Mouse (Mus musculus) MEL (cell line): Measurements from ENCODE around the gene Ifitm6. TPM values are rescaled to one million over a fixed set of nuclear protein-coding genes. Genes with fewer than 3 reads are reported as not detected.
"Not testable (repeated sequence)": the region's sequence is repeated elsewhere in the genome, so short reads cannot be mapped to it uniquely, and the experiment has no call there.

Experiments
- DNase-seq: peaks from one replicate; pipeline ENCODE4 v3.0.0; 2011; ENCODE audit warnings: low read depth, low spot score
- H3K27ac ChIP-seq: 2 replicates; pipeline ENCODE4 v1.5.1; 2012; ENCODE audit warnings: low read depth, mild to moderate bottlenecking, control low read depth, low read length, moderate library complexity; ENCODE audit not compliant: control insufficient read depth
- H3K27me3 ChIP-seq, 2 experiments: fragments of 150-350 bp in 1 of 2; sonication (generic) in 1 of 2; 2 replicates each; pipeline ENCODE4 v1.6.1; 2012; ENCODE audit warnings: low read length in 2 of 2, mild to moderate bottlenecking in 2 of 2, improper control_type of control experiment in 1 of 2, moderate library complexity in 1 of 2; ENCODE audit not compliant: insufficient read depth in 2 of 2, control insufficient read depth in 1 of 2
- H3K36me3 ChIP-seq, 2 experiments: 2 replicates each; pipeline ENCODE4 v1.6.1; 2012 to 2014; ENCODE audit warnings: low read length in 2 of 2, improper control_type of control experiment in 1 of 2, inconsistent platforms in 1 of 2, mild to moderate bottlenecking in 1 of 2; ENCODE audit not compliant: insufficient read depth in 2 of 2, control insufficient read depth in 1 of 2
- H3K4me1 ChIP-seq, 2 experiments: fragments of 150-350 bp in 1 of 2; sonication (generic) in 1 of 2; 2 replicates each; pipeline ENCODE4 v1.6.1; 2012; ENCODE audit warnings: low read length in 2 of 2, improper control_type of control experiment in 1 of 2, mild to moderate bottlenecking in 1 of 2; ENCODE audit not compliant: insufficient read depth in 2 of 2, control insufficient read depth in 1 of 2
- H3K4me3 ChIP-seq, 2 experiments: fragments of 150-350 bp in 1 of 2; sonication (generic) in 1 of 2; 2 replicates each; pipeline ENCODE4 v1.5.1; 2012; ENCODE audit warnings: low read depth in 2 of 2, low read length in 2 of 2, mild to moderate bottlenecking in 2 of 2, moderate library complexity in 2 of 2, control low read depth in 1 of 2, improper control_type of control experiment in 1 of 2; ENCODE audit not compliant: control insufficient read depth in 1 of 2, insufficient read depth in 1 of 2
- H3K79me2 ChIP-seq: 2 replicates; pipeline ENCODE4 v1.6.1; 2012; ENCODE audit warnings: mild to moderate bottlenecking, low read length, moderate library complexity; ENCODE audit not compliant: control insufficient read depth, poor library complexity, insufficient read depth
- H3K9ac ChIP-seq: 2 replicates; pipeline ENCODE4 v1.6.1; 2012; ENCODE audit warnings: low read depth, mild to moderate bottlenecking, control low read depth, low read length, moderate library complexity; ENCODE audit not compliant: control insufficient read depth, poor library complexity, severe bottlenecking
- H3K9me3 ChIP-seq: fragments of 150-350 bp; sonication (generic); replicated peaks from 2 replicates; pipeline ENCODE4 v1.6.1; 2012; ENCODE audit warnings: mild to moderate bottlenecking, low read length, improper control_type of control experiment, moderate library complexity; ENCODE audit not compliant: insufficient read depth
- BHLHE40 ChIP-seq: IDR thresholded peaks from 2 replicates; pipeline ENCODE4 v1.6.1; 2012; ENCODE audit warnings: low read depth, mild to moderate bottlenecking, inconsistent platforms, low read length, improper control_type of control experiment, borderline replicate concordance
- CTCF ChIP-seq, 3 experiments: IDR thresholded peaks in 2 of 3; conservative IDR thresholded peaks in 1 of 3; 2 replicates each; pipeline ENCODE4 v1.5.1; 2011 to 2012; ENCODE audit warnings: low read length in 3 of 3, low read depth in 2 of 3, mild to moderate bottlenecking in 2 of 3, improper control_type of control experiment in 1 of 3, inconsistent platforms in 1 of 3, mixed read lengths in 1 of 3, moderate library complexity in 1 of 3; ENCODE audit not compliant: control insufficient read depth in 1 of 3, insufficient read depth in 1 of 3, poor library complexity in 1 of 3, severe bottlenecking in 1 of 3
- EP300 ChIP-seq, 2 experiments: IDR thresholded peaks; 2 replicates each; pipeline ENCODE4 v1.6.1; 2011; ENCODE audit warnings: improper control_type of control experiment in 2 of 2, low read length in 2 of 2, low read depth in 1 of 2, mild to moderate bottlenecking in 1 of 2
- ETS1 ChIP-seq: IDR thresholded peaks from 2 replicates; pipeline ENCODE4 v1.6.1; 2012; ENCODE audit warnings: low read depth, mild to moderate bottlenecking, inconsistent platforms, low read length, improper control_type of control experiment, moderate library complexity
- MYB ChIP-seq: IDR thresholded peaks from 2 replicates; pipeline ENCODE4 v1.6.1; 2011; ENCODE audit warnings: mild to moderate bottlenecking, low read depth, low read length, improper control_type of control experiment
- MYC ChIP-seq: IDR thresholded peaks from 2 replicates; pipeline ENCODE4 v1.6.1; 2011; ENCODE audit warnings: low read depth, mild to moderate bottlenecking, low read length, improper control_type of control experiment, moderate library complexity
- NELFE ChIP-seq: IDR thresholded peaks from 2 replicates; pipeline ENCODE4 v1.6.1; 2011; ENCODE audit warnings: low read depth, low read length, improper control_type of control experiment
- RCOR1 ChIP-seq: IDR thresholded peaks from 2 replicates; pipeline ENCODE4 v1.6.1; 2012; ENCODE audit warnings: low read depth, mild to moderate bottlenecking, inconsistent platforms, low read length, improper control_type of control experiment
- SIN3A ChIP-seq: IDR thresholded peaks from 2 replicates; pipeline ENCODE4 v1.6.1; 2012; ENCODE audit warnings: low read length, improper control_type of control experiment, inconsistent platforms
- TBP ChIP-seq: IDR thresholded peaks from 2 replicates; pipeline ENCODE4 v1.8.0; 2011; ENCODE audit warnings: low read depth, low read length, improper control_type of control experiment
- TCF12 ChIP-seq: IDR thresholded peaks from 2 replicates; pipeline ENCODE4 v1.6.1; 2014; ENCODE audit warnings: low read depth, mild to moderate bottlenecking, inconsistent platforms, low read length, improper control_type of control experiment, moderate library complexity
- UBTF ChIP-seq: IDR thresholded peaks from 2 replicates; pipeline ENCODE4 v1.6.1; 2012; ENCODE audit warnings: low read depth, mild to moderate bottlenecking, inconsistent platforms, low read length, improper control_type of control experiment, moderate library complexity, borderline replicate concordance; ENCODE audit not compliant: insufficient read depth
- USF1 ChIP-seq: IDR thresholded peaks from 2 replicates; pipeline ENCODE4 v1.6.1; 2014; ENCODE audit warnings: low read depth, mild to moderate bottlenecking, inconsistent platforms, low read length, improper control_type of control experiment, moderate library complexity
- ZNF384 ChIP-seq: IDR thresholded peaks from 2 replicates; pipeline ENCODE4 v1.6.1; 2012; ENCODE audit warnings: low read depth, mild to moderate bottlenecking, inconsistent platforms, low read length, improper control_type of control experiment
- polyA plus RNA-seq, 2 experiments: library from polyadenylated mRNA; stranded (reverse) in 1 of 2; unstranded in 1 of 2; fragments of >175 nt in 1 of 2; fragments of >200 nt in 1 of 2; gene quantifications; 2 replicates each; pipeline versions ENCODE4 v1.2.1 to v1.2.4; 2012; ENCODE audit warnings: low replicate concordance in 2 of 2, low read depth in 1 of 2; ENCODE audit not compliant: insufficient read length in 2 of 2, insufficient read depth in 1 of 2, missing spikeins in 1 of 2
- total RNA-seq: library from RNA; depleted of rRNA; stranded (reverse); fragments of 300-350 nt; gene quantifications from 2 replicates; pipeline ENCODE4 v1.2.3, GENCODE M21; 2012

Gene Ifitm6
- total and polyA plus RNA-seq, 3 experiments, result not detected

- no peak for TF ChIP-seq ETS1
- TF ChIP-seq NELFE, result no peak
- peak; percentile 95 for TF ChIP-seq UBTF
- TF ChIP-seq TBP, result peak; percentile 98
- TF ChIP-seq BHLHE40, result no peak
- peak; percentile 63 for TF ChIP-seq ZNF384
- peak in 1 of 2 experiments; percentile 59; a peak in 2 of 4 replicates for TF ChIP-seq EP300 (IDR thresholded peaks at IDR 0.05; ENCODE audit: low read depth in 1 of 2, low read length in 2 of 2)
- TF ChIP-seq RCOR1, result no peak
- TF ChIP-seq MYC, result no peak
- TF ChIP-seq TCF12, result no peak
- Histone ChIP-seq H3K27me3 (peaks cover 3 to 6% of the 10 kb centered on the region in 2 experiments; a peak in 3 of 4 replicates), H3K9ac (no peak overlapping the region), H3K4me3 (no peak overlapping the region), H3K36me3 (no peaks in the 10 kb centered on the region), H3K4me1 (no peaks in the 10 kb centered on the region), H3K27ac (no peak overlapping the region), H3K79me2 (no peaks in the 10 kb centered on the region), H3K9me3 (no peaks in the 10 kb centered on the region)
- DNase-seq, result peak; percentile 53
Observed at GRCm38 (mm10) chr7:140981704-140982103, 36.0 kb downstream of the Ifitm6 start.

GRCm38 (mm10) chr7:140976720-140977119 lies 41.0 kb downstream of the Ifitm6 start:
- H3K4me1 ChIP-seq, H3K27ac ChIP-seq: not testable (repeated sequence)

GRCm38 (mm10) chr7:140975465-140975864 lies 42.3 kb downstream of the Ifitm6 start:
- Histone ChIP-seq H3K36me3 (no peaks in the 10 kb centered on the region), H3K9ac (no peak overlapping the region), H3K27ac (no peak overlapping the region), H3K9me3 (no peaks in the 10 kb centered on the region), H3K4me1 (no peaks in the 10 kb centered on the region), H3K4me3 (no peak overlapping the region), H3K27me3 (peaks cover 0 to 6% of the 10 kb centered on the region in 2 experiments; a peak in 3 of 4 replicates), H3K79me2 (no peaks in the 10 kb centered on the region)
- DNase-seq, result no peak
- TF ChIP-seq USF1 (no peak), UBTF (no peak), SIN3A (no peak), CTCF (IDR thresholded peaks at IDR 0.05 in 2 of 3, conservative IDR thresholded peaks at IDR 0.05 in 1 of 3; ENCODE audit: control insufficient read depth in 1 of 3, insufficient read depth in 1 of 3, low read depth in 2 of 3, low read length in 3 of 3, poor library complexity in 1 of 3, severe bottlenecking in 1 of 3) (no peak), MYB (no peak)

More at GRCm38 (mm10) chr7:140976720-140977119, 41.0 kb downstream of the Ifitm6 start:
- not testable (repeated sequence) for DNase-seq, H3K4me3 ChIP-seq, H3K36me3 ChIP-seq, H3K27me3 ChIP-seq, H3K79me2 ChIP-seq, H3K9ac ChIP-seq, H3K9me3 ChIP-seq
